Mouse (Mus musculus) gastrocnemius, adult 18-20 months (tissue): ENCODE measurements around the gene 1700037H04Rik. TPM values are rescaled to one million over a fixed set of nuclear protein-coding genes. Genes with fewer than 3 reads are reported as not detected.
A peak's percentile ranks its signal among the peaks of the same experiment; 100 is the strongest.

ENCODE experiments used
- DNase-seq: peaks from one replicate; pipeline ENCODE4 v3.0.0; 2021; ENCODE audit warnings: low spot score
- total RNA-seq, 2 experiments: library from RNA; stranded (reverse); gene quantifications; 2 replicates each; pipeline ENCODE4 v1.2.3; 2021

Gene 1700037H04Rik
- total RNA-seq, 2 experiments from 2014 or later: 4.2 to 4.3 TPM

DNA sequence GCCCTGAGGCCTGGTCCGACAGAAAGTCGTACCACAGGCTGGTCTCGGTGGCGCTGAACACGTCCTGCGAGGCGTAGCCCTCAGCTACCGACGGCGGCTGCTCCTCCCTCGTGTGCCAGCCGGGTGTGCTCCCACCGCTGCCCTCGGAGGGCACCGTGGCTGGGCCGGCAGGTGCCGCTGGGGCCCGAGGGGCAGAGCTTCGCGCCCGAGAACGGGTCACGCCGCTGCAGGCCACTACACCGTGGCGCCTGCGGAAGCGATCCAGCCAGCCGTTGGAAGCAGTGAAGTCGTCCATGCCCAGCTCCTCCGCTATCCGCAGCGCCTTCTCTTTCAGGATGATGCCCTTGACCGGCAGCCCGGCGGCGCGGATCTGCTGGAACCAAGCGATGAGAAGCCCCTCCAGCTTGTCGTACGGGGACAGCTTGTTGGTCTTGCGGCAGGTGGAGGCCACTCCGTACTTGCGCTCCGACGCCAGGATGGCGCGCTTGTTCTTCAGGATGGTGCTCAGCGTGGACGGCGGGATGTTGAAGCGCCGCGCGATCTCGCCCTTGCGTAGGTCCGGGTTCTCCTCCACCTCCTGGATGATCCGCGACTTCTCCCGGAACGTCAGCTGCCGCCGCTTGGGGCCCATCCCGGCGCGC is 19.5 kb upstream of the 1700037H04Rik start:
- peak; percentile 46 for DNase-seq

DNA sequence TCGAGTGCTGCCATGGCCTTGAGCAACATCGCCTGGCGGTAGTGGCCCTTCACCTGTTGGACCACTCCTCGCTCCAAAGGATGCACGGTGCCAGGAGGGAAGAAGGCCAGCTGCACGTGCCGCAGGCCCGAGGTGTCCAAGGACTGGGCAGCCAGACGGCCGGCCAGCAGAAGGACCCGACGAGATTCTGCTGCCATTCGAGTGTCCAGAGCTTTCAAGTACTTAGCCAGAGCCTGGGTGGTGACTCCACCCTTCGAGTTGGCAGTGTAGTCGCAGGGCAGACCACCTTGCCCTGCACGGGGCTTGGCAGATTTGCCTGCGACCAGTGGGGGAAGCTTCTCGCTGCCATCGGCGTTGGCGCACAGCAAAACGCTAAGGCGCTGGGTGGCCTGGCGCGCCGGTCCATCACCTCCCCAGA is 19.0 kb upstream of the 1700037H04Rik start:
- no peak for DNase-seq

DNA sequence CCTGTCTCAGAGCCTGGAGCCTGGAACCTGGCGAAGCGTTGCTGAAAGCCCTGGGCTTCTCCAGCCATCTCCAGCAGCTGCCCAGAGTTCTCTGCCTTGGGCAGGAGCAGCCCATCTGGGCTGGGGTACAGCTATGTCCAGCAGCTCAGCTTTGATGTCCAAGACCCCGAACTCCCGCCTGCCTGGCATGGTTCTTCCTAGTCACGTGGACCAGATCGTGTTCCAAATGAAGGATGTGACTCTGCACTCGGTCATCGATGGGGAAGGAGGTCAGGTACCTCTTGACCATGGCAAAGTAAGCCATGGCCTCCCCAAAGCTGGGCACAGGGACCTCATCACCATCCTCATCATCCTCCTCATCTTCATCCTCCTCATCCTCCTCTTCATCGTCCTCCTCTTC is 18.1 kb upstream of the 1700037H04Rik start:
- no peak for DNase-seq

DNA sequence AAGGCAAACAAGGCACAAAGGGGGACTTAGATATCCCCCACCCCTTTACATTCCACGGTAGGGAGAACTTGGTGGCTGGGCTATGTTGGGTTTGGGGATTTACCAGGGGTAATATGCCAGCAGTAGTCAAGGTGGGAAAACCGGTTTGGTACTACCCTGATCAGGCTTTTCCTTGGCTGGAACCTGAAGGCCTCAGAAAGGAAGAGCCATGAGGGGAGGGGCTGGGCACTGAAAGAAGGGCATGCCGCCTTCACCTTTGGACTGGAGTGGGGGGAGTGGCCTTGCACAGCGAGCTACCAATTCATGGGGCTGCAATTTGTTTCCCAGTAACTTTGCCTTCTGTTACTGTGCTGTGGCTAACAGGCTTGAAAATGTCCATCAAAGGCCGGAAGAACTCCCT is 16.6 kb upstream of the 1700037H04Rik start:
- DNase-seq: no peak

DNA sequence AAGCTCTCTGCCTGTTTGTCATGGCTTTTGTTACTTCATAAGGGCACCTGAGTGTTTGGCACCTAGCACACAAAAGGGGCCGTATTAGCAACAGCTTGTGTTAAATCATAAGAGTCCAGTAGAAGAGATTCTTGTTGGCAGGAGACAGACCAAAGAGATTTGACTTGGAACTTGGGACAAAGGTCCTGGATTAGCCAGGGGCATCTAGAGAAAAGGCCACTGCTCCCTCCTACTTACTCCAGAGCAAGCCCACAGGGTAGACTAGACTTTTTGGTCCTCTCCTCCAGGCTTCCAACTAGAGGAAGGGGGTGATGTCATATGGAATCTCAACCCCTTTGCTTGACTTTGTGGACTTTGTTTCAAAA is 16.0 kb upstream of the 1700037H04Rik start:
- no peak for DNase-seq

DNA sequence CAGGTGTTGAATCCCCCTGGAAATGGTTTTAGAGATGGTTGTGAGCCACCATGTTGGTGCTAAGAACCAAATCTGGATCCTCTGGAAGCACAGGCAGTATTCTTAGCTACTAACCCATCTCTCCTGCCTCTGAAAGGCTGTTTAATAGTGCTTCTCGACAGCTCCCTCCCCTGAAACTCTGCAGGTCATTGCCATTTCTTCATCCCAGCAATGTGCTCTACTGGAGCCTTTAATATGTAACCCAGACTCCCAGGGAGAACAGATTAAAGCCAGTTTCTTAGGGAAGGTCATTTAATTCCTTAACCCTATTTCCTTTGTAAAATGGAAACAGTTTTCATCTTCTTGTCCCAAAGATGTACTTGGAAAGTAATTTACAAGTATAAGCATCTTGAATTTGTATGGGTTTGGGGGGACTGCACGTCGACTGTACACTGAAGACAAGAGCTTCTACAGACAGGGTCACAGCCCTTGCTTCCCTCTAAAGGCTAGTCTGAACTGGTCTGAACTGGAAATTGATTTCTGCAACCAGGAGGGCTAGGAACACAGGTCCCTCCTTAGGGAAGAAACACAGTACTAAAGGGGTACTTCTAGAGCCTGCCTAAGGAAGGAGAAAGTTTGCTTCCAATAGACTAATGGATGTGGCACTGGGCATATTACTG is 15.5 kb upstream of the 1700037H04Rik start:
- no peak for DNase-seq

DNA sequence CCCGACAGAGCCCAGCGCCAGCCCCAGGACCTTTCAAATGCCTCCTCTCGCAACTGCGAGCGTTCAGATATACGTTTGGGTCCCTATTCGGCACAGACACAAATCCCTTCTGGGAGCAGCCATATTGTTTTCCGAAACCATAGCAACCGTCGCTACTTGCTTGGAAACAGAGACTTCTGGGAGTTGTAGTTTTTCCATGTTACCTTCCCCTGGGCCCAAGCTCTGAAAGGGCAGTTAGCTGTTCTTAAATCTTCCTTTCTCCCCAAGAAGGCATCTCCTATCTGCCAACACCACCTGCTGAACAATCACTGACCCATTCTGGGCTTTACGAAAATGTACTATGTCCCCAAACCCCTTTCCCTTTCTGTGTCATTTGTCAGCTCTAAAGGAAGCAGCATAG is 14.8 kb upstream of the 1700037H04Rik start:
- DNase-seq: peak; percentile 81

DNA sequence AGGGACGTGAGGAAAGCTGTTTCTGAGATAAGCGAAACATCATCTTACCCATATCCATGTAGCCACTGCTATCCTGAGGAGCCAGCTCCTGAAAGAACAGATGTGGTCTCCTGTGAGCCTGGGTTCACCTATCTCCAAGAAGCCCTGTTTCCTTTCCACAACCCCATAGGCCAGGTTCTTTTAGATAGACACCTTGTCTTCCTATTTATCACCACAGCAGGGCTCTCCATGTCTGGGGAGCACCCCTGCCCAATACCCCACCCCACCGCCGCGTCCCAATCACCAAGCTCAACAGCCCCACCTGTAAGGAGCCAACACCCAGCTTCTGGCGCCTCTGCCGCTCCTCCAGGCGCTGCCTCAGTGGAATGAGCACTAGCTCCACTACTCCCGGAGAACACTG is 12.4 kb upstream of the 1700037H04Rik start:
- DNase-seq: no peak

DNA sequence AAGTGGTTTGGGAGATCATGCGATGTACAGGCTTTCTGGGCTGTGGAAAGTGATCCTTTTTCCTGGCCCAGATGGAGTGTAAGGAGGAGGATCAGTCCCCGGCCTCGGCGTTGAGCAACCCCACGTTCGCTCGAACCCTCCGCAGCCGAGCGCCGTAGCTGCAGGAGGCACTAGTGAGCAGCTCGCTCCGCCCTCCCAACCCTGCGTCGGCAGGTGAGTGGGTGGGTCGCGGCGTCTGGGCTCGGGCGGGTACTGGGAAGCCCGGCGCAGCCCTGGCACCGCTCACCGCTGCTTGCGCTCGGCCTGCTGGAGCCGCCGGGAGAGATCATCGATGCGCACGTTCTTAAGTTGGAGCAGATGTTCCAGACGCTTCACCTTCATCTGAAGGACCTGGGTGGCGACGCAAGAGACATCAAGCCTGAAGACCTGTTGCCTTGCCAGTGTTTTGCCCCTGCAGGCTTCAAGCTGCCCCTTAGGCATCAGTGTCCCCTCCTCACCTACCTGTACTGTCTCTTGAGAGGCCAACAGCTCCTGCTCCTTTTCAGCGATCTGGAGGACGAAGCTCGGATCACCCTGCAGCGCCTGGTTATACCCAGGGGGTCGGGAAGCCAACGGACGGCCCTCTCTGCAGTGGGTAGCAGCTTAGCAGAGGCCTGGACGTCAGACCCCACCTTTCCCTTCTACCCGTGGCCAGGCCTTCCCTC is 11.7 kb upstream of the 1700037H04Rik start:
- peak; percentile 60 for DNase-seq

DNA sequence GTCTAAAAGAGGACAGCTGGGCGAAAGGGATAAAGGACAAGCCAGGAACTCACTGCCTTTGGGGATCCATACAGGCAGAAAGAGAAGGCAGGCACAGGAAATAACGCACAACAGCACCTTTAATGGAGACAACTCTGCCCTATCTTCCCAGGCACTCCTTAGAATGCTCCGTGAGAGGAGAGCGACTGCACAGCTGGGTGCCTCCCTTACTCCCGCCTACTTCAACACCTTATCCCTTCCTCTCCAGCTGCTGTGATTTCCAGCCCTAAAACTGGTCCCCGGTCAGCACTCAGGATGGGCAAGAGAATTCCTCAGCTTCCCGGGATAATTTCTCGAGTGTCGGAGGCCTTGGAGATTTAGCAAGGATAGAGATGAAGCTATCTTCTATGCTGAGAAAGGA is 11.1 kb upstream of the 1700037H04Rik start:
- no peak for DNase-seq

DNA sequence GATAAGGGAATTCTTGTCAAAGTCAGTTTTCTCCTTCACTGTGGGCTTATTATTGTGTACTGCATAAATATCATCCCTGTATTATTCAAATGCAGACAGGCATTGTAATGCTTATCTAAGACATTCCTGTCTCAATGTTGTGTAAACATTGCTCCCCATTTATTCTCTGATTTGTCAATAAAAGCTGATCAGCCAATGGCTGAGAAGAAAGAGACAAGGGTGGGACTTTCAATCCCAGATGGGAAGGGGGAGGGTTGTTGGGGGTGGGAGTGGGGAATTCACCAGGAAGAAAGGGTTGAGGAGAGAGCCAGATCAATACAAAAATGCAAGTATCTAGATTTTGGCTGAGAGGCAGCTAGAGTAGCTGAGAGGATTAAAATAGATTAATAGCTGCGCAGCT is 9.0 kb upstream of the 1700037H04Rik start:
- DNase-seq: no peak

DNA sequence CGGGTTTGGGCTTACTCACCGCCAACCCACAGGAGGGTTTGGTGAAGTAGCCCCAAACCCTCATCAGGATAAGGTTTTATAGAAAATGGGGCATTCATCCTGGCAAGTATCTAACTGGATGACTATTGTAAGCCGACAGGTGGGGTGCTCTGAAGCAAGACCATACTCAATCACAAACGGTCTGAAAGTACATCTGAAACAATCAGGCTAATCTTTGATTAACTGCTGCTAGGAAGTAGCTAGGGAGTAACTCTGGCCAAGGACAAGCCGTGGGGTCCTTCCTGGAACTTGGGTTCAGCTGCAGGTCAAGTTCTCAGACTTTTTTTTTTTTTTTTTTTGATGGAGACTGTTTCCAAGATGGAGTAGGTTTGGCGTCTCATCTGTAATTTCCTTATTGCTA is 8.1 kb upstream of the 1700037H04Rik start:
- DNase-seq: no peak

DNA sequence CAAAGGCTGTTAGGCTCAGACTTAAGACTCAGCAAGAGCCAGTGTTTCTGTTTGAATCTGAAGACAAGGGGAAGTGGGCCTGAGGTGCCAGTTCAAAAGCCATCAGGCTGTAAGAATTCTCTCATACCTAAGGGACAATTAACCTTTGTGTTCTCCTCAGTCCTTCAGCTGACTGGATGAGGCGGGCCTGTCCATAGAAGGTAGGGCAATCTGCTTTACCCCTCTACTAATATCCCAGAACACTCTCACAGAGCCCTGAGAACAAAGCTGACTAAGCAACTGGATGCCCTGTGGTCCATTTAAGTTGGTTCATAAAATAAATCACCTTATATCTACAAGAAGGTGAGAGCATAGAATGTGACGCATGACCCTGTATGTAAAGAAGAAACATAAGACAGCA is 6.3 kb upstream of the 1700037H04Rik start:
- no peak for DNase-seq

DNA sequence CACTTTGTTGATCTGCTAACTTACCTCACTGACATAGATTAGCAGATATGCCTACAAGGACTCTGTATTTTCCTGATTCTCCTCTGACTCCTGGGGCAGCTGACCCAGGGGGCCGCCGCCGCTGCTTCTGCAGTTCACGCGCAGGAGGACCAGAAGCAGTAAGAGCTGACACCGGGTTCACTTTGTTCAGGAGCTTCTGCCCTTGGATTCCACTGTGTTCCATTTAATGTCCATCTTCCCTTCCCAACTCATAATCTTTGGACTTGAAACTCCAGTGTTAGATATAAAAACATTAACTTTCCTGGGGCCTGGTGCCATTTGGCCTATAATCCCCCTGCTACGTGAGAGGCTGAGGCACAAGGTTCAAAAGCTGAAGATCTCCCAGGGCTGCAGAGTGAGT is 4.0 kb upstream of the 1700037H04Rik start:
- no peak for DNase-seq

DNA sequence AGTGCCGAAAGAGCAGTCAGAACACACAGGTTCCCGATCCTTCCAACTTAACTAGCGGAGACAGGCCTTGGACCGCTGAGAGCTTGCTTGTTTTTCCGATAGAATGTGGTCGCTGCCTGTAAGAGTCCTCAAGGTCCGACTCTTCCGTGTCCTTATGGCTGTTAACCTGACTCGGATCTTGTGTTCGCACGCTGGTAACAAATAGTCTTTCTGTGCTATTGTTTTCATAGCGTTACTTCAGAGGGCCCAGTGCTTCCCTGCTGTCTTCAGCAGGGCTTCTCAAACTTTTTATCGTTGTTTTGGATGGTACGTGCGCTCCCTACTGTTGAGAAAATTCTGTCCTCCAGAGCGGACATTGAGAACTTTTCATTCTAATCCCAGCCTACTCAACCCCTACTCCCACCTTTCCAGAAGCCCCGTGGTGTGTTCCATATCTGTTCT is 810 bp upstream of the 1700037H04Rik start:
- DNase-seq: peak; percentile 32

DNA sequence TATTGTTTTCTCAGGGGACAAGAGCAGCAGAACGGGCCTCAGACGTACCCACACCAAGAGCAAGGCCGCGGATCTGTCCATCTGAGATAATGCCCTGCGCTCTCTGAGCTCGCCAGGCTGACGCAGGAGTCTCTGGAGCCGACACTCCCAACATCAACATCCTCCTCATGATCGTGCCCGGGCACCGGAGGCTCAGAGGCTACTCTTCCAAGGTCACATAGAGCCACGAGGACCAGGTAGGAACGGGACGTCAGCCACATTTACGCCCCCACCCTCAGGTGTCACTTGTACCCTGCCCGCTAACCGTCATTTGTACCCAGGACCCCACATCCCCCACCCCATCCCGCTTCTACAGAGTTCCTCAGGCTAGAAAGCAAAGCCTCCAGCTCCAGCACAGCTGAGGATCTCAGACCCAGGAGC is 380 bp downstream of the 1700037H04Rik start:
- no peak for DNase-seq

DNA sequence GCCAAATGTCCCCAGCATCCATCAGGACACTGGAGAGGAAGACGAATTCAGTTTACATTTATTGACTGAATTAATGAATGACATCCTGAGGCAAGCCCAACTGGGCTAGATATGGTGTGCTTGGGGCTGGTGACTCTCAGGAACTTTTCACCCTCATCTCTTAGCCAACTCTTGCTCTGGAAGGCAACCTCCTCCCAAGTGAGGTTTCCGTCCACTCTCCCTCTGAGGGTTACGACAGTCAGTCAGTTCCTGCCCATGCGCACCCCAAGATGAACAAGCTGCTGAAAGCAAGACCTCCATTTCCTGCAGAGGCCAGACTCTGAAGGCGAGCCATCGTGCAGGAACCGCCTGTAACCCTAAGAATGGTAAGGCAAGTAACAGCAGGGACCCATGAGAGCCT is 2.9 kb downstream of the 1700037H04Rik start:
- no peak for DNase-seq

DNA sequence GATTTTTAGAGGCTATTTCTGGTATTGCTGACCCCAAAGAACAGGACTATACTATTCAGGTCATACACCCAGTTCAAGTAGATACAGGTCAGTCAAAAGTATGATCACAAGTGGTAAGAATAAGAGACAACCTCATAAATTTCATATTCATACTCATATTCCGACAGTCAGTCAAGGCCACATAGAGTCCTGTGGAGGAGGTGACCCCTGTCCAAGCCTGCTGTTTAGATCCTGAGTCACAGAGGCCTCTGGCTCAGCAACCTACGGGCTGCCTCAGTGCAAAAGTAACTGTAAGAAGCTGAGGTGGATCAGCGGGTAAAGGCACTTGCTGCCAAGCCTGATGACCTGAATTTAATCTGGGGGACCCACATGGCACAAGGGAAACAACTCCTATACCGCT is 5.8 kb downstream of the 1700037H04Rik start:
- no peak for DNase-seq

DNA sequence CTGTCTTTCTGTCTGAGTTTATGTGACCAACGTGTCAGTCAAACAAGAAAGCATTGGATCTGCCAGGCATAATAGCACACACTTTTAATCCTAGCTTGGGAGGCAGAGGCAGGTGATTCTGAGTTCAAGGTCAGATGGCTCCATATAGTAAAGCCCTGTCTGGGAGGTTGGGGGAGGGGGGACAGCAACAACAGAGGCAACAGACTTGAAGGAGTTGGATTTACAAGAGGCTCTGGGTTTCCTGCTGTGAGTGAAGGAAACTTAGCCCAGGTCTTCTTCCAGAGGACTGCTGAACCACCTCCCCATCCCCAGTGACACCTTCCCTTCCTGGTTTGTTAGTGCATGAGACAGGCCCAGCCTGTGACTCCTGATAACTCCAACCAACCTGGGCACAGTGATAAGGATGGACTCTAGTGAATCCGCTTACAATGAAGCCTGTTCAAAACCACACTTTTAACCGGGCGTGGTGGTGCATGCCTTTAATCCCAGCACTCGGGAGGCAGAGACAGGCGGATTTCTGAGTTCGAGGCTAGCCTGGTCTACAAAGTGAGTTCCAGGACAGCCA is 7.6 kb downstream of the 1700037H04Rik start:
- DNase-seq: no peak

DNA sequence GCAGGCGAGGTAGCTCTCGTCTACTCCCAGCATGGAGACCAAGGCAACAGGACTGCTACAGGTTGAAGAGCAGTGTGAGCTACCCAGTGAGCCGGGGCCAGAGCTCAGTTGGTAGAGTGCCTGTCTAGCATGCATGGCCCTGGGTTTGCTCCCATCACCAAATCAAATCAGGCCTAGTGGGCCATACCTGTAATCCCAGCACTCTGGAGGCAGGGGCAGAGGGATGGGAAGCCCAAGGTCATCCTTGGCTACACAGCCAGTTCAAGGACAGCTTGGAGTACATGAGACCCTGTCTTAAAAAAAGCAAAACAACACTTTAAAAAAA is 10.7 kb downstream of the 1700037H04Rik start:
- DNase-seq: no peak

DNA sequence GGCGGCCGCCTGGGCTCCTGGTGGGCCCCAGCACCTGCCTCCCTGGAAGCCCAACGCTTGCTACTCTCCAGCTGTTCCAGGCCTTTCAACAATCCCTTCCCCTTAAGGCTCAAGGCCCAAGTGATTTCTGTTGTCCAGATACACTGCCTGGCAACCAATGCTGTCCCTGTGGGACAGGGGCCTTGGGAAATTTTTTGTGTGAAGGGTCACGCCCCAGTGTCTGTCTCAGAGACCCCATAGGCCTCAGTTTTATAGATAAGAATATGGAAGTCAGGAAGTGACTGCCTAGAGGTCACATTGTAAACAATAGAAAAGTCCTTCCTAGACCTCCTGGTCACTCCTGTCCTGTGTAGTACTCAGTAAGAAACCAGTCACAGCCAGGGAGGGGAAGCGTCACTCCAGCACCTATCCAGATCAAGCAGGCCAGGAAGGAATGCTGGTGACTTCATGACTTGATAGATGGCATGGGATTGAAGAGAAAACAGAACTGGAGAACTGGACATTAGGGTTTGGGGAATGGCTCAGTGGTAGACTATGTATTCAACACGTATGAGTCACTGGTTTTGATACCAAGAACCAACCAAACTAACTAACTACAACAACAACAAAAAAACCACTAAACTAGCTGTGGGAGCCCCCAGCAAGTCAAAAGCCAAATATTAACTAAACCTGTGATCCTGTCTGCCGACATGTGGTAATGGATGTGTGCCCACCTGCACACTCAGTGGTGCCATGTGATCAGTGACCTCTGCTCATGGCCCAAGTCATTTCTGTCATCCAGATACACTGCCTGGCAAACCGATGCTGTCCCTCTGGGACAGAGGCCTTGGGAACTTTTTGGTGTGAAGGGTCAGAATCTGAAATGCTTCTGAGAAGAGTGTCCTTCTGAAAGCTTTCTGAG is 11.3 kb downstream of the 1700037H04Rik start:
- DNase-seq: no peak

DNA sequence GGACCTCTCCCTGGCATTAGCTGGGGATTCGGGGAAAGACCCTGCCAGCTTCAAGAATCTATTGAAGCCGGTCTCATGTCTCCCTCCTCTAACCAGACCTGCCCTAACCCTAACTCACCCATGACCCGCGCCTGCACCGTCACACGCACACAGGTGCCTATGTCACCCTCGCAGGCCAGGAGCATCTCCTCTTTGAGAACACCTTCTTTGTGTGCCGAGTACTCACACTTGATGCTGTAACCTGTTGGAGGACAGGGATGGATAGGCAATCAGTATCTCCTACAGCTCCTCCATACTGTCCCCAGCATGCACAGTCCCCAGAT is 12.9 kb downstream of the 1700037H04Rik start:
- DNase-seq: no peak
